Mouse (Mus musculus): ENCODE results near the gene Asb18. TPM values are rescaled to one million over a fixed set of nuclear protein-coding genes. Genes with fewer than 3 reads are reported as not detected.

Gene Asb18
- polyA plus RNA-seq, 1 experiment from 2014 or later: not detected

GRCm38 (mm10) chr1:89964426-89964825, 50.0 kb downstream of the Asb18 start:
- peaks cover 24% of the 10 kb centered on the region for H3K27me3 ChIP-seq (replicated peaks; ENCODE audit: control insufficient read depth, insufficient read depth, low read length)
- no peak overlapping the region for H3K27ac ChIP-seq (ENCODE audit: low read length)
- H3K9me3 ChIP-seq (ENCODE audit: control insufficient read depth, low read length): no peaks in the 10 kb centered on the region
- no peak overlapping the region for H3K9ac ChIP-seq (ENCODE audit: low read depth, low read length)
- no peaks in the 10 kb centered on the region; the same call in 1 of the 2 replicates for H3K4me1 ChIP-seq (ENCODE audit: control insufficient read depth, insufficient read depth, low read length)
- no peak overlapping the region for H3K4me3 ChIP-seq (ENCODE audit: low read length)
- no peak overlapping the region for H3K4me2 ChIP-seq (ENCODE audit: low read depth, low read length)
- no peak for ATAC-seq
- 67% methylated on average over 12 of the region's 12 CpGs for WGBS
- no peaks in the 10 kb centered on the region for H3K36me3 ChIP-seq (ENCODE audit: control insufficient read depth, insufficient read depth, low read length)

- Histone ChIP-seq H3K4me3 (ENCODE audit: low read length) (no peak overlapping the region), H3K9ac (ENCODE audit: low read depth, low read length) (no peak overlapping the region), H3K4me1 (ENCODE audit: control insufficient read depth, insufficient read depth, low read length) (no peaks in the 10 kb centered on the region), H3K9me3 (ENCODE audit: control insufficient read depth, low read length) (no peaks in the 10 kb centered on the region), H3K27me3 (replicated peaks; ENCODE audit: control insufficient read depth, insufficient read depth, low read length) (peaks cover 12% of the 10 kb centered on the region), H3K27ac (ENCODE audit: low read length) (no peak overlapping the region), H3K4me2 (ENCODE audit: low read depth, low read length) (no peak overlapping the region), H3K36me3 (ENCODE audit: control insufficient read depth, insufficient read depth, low read length) (no peaks in the 10 kb centered on the region)
- ATAC-seq: no peak
- WGBS: 86% methylated on average over 2 of the region's 2 CpGs
Measured at GRCm38 (mm10) chr1:89963296-89963695, 51.2 kb downstream of the Asb18 start.

- no peak overlapping the region for H3K4me2 ChIP-seq (ENCODE audit: low read depth, low read length)
- no peaks in the 10 kb centered on the region for H3K4me1 ChIP-seq (ENCODE audit: control insufficient read depth, insufficient read depth, low read length)
- no peak overlapping the region for H3K4me3 ChIP-seq (ENCODE audit: low read length)
- H3K36me3 ChIP-seq (ENCODE audit: control insufficient read depth, insufficient read depth, low read length): no peaks in the 10 kb centered on the region
- no peaks in the 10 kb centered on the region for H3K9me3 ChIP-seq (ENCODE audit: control insufficient read depth, low read length)
- H3K27me3 ChIP-seq (replicated peaks; ENCODE audit: control insufficient read depth, insufficient read depth, low read length): peaks cover 3% of the 10 kb centered on the region; the same call in 1 of the 2 replicates
- ATAC-seq: no peak
- H3K9ac ChIP-seq (ENCODE audit: low read depth, low read length): no peak overlapping the region
- WGBS: 24% methylated on average over 13 of the region's 13 CpGs
- H3K27ac ChIP-seq (ENCODE audit: low read length): no peak overlapping the region
Measured at GRCm38 (mm10) chr1:89962092-89962491, 52.4 kb downstream of the Asb18 start.

GRCm38 (mm10) chr1:89959393-89959792, 55.1 kb downstream of the Asb18 start:
- no peak overlapping the region for H3K27ac ChIP-seq (ENCODE audit: low read length)
- H3K27me3 ChIP-seq (replicated peaks; ENCODE audit: control insufficient read depth, insufficient read depth, low read length): no peaks in the 10 kb centered on the region
- no peaks in the 10 kb centered on the region for H3K9me3 ChIP-seq (ENCODE audit: control insufficient read depth, low read length)
- H3K4me1 ChIP-seq (ENCODE audit: control insufficient read depth, insufficient read depth, low read length): no peaks in the 10 kb centered on the region
- no peak overlapping the region for H3K4me2 ChIP-seq (ENCODE audit: low read depth, low read length)
- no peak overlapping the region for H3K4me3 ChIP-seq (ENCODE audit: low read length)
- no peak for ATAC-seq
- no peak overlapping the region for H3K9ac ChIP-seq (ENCODE audit: low read depth, low read length)
- 78% methylated on average over 4 of the region's 4 CpGs for WGBS
- no peaks in the 10 kb centered on the region for H3K36me3 ChIP-seq (ENCODE audit: control insufficient read depth, insufficient read depth, low read length)

- Histone ChIP-seq H3K9ac (ENCODE audit: low read depth, low read length) (no peak overlapping the region), H3K27ac (ENCODE audit: low read length) (no peak overlapping the region), H3K4me1 (ENCODE audit: control insufficient read depth, insufficient read depth, low read length) (peaks cover 11% of the 10 kb centered on the region), H3K4me2 (ENCODE audit: low read depth, low read length) (no peak overlapping the region), H3K36me3 (ENCODE audit: control insufficient read depth, insufficient read depth, low read length) (no peaks in the 10 kb centered on the region), H3K4me3 (ENCODE audit: low read length) (no peak overlapping the region), H3K9me3 (ENCODE audit: control insufficient read depth, low read length) (no peaks in the 10 kb centered on the region), H3K27me3 (replicated peaks; ENCODE audit: control insufficient read depth, insufficient read depth, low read length) (peaks cover 54% of the 10 kb centered on the region)
- ATAC-seq: peak; percentile 43
- WGBS: 3% methylated on average over 16 of the region's 16 CpGs
Measured at GRCm38 (mm10) chr1:89943202-89943601, 71.3 kb downstream of the Asb18 start.

GRCm38 (mm10) chr1:89942395-89942976, 72.0 kb downstream of the Asb18 start:
- Histone ChIP-seq H3K9me3 (ENCODE audit: control insufficient read depth, low read length) (no peaks in the 10 kb centered on the region), H3K27me3 (replicated peaks; ENCODE audit: control insufficient read depth, insufficient read depth, low read length) (peaks cover 59% of the 10 kb centered on the region), H3K9ac (ENCODE audit: low read depth, low read length) (no peak overlapping the region), H3K4me3 (ENCODE audit: low read length) (peak overlapping the region; percentile 18; the same call in 1 of the 2 replicates), H3K36me3 (ENCODE audit: control insufficient read depth, insufficient read depth, low read length) (no peaks in the 10 kb centered on the region), H3K4me2 (ENCODE audit: low read depth, low read length) (peak overlapping the region; percentile 43; the same call in 1 of the 2 replicates), H3K4me1 (ENCODE audit: control insufficient read depth, insufficient read depth, low read length) (peaks cover 11% of the 10 kb centered on the region), H3K27ac (ENCODE audit: low read length) (no peak overlapping the region)
- ATAC-seq: no peak
- 7% methylated on average over 15 of the region's 15 CpGs for WGBS

- Histone ChIP-seq H3K9ac (ENCODE audit: low read depth, low read length) (no peak overlapping the region), H3K27ac (ENCODE audit: low read length) (no peak overlapping the region), H3K9me3 (ENCODE audit: control insufficient read depth, low read length) (no peaks in the 10 kb centered on the region), H3K4me1 (ENCODE audit: control insufficient read depth, insufficient read depth, low read length) (peaks cover 11% of the 10 kb centered on the region), H3K36me3 (ENCODE audit: control insufficient read depth, insufficient read depth, low read length) (no peaks in the 10 kb centered on the region), H3K4me3 (ENCODE audit: low read length) (peak overlapping the region; percentile 18), H3K27me3 (replicated peaks; ENCODE audit: control insufficient read depth, insufficient read depth, low read length) (peaks cover 65% of the 10 kb centered on the region), H3K4me2 (ENCODE audit: low read depth, low read length) (peak overlapping the region; percentile 43)
- 1% methylated on average over 40 of the region's 40 CpGs for WGBS
- no peak for ATAC-seq
Measured at GRCm38 (mm10) chr1:89941701-89942381, 72.6 kb downstream of the Asb18 start.

- Histone ChIP-seq H3K36me3 (ENCODE audit: control insufficient read depth, insufficient read depth, low read length) (no peaks in the 10 kb centered on the region), H3K27me3 (replicated peaks; ENCODE audit: control insufficient read depth, insufficient read depth, low read length) (peaks cover 73% of the 10 kb centered on the region), H3K9me3 (ENCODE audit: control insufficient read depth, low read length) (no peaks in the 10 kb centered on the region), H3K9ac (ENCODE audit: low read depth, low read length) (no peak overlapping the region), H3K27ac (ENCODE audit: low read length) (no peak overlapping the region), H3K4me3 (ENCODE audit: low read length) (no peak overlapping the region), H3K4me2 (ENCODE audit: low read depth, low read length) (no peak overlapping the region), H3K4me1 (ENCODE audit: control insufficient read depth, insufficient read depth, low read length) (peaks cover 11% of the 10 kb centered on the region)
- 16% methylated on average over 15 of the region's 15 CpGs for WGBS
- ATAC-seq: no peak
Measured at GRCm38 (mm10) chr1:89940961-89941524, 73.4 kb downstream of the Asb18 start.

- Histone ChIP-seq H3K4me2 (ENCODE audit: low read depth, low read length) (peak overlapping the region; percentile 53), H3K4me3 (ENCODE audit: low read length) (peak overlapping the region; percentile 32), H3K4me1 (ENCODE audit: control insufficient read depth, insufficient read depth, low read length) (peaks cover 11% of the 10 kb centered on the region), H3K27ac (ENCODE audit: low read length) (no peak overlapping the region), H3K27me3 (replicated peaks; ENCODE audit: control insufficient read depth, insufficient read depth, low read length) (peaks cover 78% of the 10 kb centered on the region), H3K9ac (ENCODE audit: low read depth, low read length) (no peak overlapping the region), H3K36me3 (ENCODE audit: control insufficient read depth, insufficient read depth, low read length) (no peaks in the 10 kb centered on the region), H3K9me3 (ENCODE audit: control insufficient read depth, low read length) (no peaks in the 10 kb centered on the region)
- WGBS: 4% methylated on average over 33 of the region's 34 CpGs
- ATAC-seq: peak; percentile 72
Measured at GRCm38 (mm10) chr1:89939981-89940726, 74.3 kb downstream of the Asb18 start.

Data from intestine, embryonic 16.5 days (tissue).